Mouse (Mus musculus) brain, embryonic 18.5 days (tissue): ENCODE measurements around the gene 4930415O20Rik.

Experiments used
- DNase-seq: peaks from one replicate; pipeline ENCODE4 v3.0.0-alpha.2; 2012; ENCODE audit warnings: low read depth, low spot score

The 4930415O20Rik gene

DNA sequence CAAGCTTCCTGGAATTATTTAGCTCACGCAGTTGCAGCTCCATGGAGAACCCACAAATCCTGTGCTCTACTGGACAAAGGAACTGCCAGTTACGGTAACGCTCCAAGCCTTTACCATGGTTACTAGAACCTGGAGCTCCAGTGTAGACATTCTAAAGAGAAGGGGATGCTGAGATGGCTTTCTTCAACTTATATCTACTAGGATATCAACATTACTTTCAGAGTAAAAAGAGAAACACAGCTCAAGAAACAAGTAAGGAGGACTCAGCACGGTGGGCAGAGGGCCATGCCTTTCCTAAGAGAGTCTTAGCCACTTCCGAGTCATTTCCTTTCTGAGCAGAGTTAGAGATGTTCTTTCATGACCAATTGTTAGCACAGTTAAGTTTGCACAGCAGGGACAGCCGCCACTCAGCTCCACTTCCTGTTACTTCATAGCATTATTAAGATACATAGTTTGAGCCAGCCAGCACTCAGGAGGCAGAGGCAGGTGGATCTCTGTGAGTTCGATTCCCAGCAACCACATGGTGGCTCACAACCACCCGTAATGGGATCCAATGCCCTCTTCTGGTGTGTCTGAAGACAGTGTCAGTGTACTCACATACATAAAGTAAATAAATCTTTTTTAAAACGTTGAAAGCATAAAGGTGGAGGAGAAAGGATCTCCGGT, at the start of gene 4930415O20Rik, which contains the start of gene Ccnt1:
TSS of gene 4930415O20Rik (plus strand) at position 132 of the 666 bp plus-strand sequence.
TSS of gene Ccnt1 (minus strand) at position 51 of the 666 bp plus-strand sequence.
- no peak for DNase-seq

DNA sequence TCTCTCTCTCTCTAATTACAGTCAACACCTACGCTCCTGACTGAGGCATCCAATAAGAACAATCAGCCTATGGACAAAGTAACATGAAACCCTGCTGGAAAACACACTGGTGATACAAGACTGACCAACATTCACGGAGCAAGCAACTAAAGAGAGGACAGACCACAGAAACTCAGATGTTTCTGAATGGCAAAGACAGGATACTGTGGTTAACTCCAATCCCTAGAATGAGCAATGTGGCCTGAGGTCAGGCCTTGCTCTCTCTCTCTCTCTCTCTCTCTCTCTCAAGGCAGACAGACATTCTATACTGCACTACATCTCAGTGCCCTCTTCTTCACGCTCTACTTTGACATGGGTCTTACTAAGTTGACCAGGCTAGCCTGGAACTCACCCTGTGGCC, 49.6 kb upstream of the 4930415O20Rik start:
- no peak for DNase-seq

DNA sequence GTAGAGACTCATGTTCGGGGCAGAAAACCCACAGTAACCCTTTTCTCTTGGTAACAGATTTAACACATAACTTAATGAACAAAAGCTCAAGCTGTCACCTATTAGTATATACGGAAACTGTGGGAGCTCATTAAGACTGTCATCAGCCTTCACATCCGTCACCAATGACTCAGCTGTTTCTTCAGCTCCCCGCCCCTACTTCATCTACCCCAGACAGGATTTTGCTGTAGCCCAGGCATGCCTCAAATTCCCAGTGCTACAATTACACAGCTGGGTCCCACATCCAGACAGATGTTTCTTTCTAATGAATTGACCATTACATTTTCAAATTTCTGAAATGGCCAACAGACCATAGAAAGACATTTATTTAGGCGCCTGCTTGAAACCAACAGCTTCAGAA, 44.7 kb upstream of the 4930415O20Rik start:
- no peak for DNase-seq

DNA sequence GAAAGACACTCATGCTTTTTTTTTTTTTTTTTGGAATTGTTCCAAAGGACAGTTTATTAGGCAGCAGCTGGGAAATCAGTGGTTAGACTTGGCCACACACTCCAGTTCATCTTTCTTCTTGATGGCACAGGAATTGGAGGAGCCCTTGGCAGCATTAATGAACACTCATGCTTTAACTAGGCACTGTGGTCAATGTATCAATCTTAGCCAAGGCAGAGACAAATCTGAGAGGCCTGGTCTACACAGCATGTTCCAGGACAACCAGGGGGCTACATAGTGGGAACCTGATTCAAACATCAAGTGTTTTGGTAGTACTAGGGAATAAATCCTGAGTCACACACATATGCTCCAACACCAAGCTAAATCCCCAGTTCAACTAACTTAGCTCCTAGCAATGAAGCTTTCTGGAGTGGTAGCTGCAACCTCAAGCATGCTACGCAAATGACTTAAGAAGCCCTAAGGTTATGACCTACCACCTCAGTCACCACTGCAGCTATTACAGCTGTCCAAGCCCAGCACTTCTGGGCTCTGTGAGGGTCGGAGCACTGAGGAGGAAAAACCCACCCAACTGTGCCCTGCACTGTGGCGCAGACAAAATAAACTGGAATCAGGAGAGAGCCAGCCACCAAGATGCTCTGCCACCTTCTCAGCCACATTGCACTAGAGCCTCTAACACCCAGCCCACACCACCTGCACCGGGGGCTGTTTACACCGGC, 43.6 kb upstream of the 4930415O20Rik start:
- no peak for DNase-seq

DNA sequence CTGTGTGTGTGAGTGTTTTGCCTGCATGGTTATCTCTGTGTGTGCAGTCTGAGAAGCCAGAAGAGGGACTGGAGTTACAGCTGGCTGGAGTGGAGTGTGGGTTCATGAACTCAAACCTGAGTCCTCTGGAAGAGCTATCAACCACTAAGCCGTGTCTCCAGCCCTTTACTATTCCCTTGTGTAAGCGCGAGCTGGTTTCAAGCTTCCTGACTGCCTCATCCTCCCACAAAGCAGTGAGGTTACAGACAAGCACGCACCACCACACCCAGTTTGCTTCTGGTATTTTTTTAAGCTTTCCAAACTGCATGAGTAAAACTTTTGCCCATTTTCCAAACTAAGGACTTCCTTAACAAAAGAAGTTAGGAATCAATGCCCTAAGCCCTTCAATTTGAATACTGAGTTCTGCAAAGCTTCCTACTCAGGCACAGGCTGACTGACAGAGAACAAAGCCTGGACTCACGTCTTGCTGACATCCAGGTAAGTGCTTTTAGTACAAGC, 42.7 kb upstream of the 4930415O20Rik start:
- no peak for DNase-seq

DNA sequence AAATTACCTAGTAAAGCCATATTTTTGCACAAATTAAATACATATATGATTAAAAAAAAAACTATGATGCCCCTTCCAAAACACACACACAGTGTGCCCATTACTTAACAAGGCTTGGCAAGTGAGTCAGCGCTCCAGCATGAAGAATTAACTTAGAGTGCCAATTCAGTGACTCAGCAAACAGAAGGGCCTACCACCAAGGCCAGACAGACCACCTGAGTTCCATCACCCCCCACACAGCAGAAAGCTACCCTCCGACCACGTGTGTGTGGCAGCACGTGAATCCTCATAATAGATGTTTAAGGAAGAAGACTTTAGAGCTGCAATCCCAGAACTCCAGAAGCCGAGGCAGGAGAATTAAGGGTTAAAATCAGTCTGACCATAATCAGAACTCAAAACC, 38.5 kb upstream of the 4930415O20Rik start:
- DNase-seq = no peak

DNA sequence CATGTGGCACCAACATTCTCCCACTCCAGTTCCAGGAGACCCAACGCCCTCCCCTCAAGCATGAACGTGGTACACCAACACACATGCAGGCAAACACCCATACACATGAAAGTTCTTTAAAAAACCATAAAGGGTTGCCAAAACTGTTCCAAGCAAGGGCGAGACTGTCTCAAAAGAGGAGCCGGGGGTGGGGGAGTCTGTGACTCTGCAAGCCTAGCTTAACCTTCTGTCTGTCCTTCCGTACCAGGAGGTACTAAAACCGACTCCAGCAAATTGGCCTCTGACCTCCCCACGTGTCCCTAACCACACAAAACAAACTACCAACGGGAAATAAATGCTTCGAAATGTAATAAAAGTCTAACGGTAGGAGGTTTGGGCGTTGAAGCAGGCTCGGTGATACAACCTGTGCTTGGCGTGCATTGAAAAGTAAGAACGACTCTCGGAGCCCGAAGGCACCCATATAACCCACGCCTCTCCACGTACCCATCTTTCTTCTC, 37.7 kb upstream of the 4930415O20Rik start:
- no peak for DNase-seq

DNA sequence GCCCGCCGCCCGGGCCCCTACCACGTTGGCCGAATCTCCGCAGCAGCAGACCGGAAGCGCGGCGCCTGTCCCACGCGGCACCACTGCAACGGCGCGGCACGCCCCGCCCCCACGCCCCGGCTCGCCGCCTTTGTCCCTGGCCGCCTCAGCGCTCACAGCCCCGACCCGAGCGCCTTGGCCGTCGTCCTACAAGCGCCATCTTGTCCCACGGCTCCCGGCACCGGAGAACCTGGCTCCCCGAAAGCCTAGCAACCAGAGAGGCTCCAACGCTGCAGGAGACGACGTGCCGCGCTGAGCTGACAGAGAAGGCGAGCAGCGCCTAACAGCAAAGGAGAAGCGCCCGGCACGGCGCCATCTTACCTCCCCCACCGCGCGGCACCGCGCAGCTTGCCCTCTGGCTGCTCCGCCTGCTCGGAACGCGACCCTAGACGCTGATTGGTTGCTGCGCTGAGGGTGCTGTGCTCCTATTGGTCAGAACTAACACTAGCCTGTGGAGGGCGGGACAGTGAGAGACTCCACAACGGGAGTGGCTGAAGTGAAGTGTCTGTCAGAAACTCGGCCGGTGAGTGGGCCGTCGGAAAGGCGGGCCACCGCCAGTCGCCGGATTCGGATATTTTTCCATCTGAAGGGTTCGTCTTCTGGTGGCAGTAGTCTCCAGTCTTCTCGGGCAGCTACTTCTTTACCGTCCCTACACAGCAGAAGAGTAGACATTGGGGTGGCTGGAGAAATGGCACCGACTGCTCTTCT, 36.8 kb upstream of the 4930415O20Rik start, which contains the start of gene Kansl2:
TSS of gene Kansl2 (minus strand) at position 384 of the 747 bp plus-strand sequence.
- DNase-seq = peak; percentile 98

DNA sequence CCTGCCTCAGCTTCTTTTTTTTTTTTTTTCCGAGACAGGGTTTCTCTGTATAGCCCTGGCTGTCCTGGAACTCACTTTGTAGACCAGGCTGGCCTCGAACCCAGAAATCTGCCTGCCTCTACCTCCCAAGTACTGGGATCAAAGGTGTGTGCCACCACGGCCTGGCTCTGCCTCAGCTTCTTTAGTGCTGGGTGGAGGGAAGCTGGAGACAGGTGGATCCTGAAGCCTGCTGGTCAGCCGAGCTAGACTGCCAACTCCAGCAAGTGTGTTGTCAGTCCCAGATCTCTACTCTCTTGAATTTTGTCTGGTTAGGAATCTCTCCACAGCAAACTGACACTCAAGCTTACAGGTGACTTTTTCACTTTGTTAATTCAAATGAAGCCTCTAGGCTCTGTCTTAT, 34.9 kb upstream of the 4930415O20Rik start:
- DNase-seq = no peak

DNA sequence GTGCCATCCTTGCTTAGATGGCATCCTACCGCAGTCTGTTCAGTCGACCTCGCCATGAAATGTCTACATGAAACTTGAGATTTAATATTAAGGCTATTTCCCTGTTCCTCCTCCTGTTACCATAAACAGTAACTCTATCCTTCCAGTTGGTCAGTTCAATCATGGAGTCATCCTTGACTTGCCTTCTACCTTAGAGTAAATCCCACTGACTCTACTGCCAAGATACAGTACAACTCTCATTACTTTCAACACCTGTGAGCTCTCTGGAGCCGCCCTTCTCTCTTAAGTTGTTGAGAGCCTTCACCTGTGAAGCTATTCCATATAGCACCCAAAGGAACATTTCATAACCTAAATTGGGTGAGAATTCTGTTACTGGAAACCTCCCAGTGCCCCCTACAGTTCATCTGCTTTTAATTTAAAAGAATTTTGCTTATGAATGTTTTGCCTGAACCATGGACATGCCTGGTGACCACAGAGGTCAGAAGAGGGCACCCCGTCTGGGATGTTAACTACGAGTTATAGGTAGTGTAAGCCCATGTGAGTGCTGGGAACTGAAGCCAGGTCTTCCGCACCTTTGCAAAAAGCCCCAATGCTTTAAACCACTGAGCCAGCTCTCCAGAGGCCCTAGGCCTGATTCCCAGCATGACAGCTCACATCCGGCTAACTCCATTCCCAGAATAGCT, 33.8 kb upstream of the 4930415O20Rik start:
- no peak for DNase-seq

DNA sequence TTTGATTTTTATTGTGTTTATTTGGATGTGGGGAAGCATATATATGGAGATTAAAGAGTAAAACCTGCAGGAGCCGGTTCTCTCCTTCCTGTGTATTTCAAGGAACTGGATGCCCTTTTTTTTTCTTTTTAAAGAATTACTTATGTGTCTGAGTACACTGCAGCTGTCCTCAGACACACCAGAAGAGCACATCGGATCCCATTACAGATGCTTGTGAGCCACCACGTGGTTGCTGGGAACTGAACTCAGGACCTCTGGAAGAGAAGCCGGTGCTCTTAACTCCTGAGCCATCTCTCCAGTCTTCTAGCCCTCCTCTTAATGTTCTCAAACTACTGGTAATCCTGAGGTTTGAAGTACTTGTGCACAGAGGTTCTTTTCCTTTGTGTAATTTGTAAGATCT, 32.9 kb upstream of the 4930415O20Rik start:
- DNase-seq = no peak

DNA sequence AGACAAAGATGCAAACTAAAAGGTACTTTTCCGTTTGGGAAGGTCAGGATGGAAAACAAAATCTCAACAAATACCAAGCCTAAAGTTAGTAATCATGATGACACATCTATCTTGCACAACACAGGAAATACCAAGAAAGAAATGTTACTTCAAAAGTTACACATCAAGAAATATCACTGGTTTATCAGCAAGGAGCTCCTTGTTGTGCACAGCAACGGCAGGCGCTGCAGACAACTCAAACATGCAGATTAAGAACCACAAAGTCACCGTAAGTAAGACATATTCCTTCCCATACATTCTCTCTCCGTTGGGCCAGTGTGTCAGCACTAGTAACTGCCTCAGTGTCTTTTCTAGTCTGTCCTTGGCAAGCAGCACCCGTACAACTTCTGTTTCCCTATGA, 29.7 kb upstream of the 4930415O20Rik start:
- no peak for DNase-seq

DNA sequence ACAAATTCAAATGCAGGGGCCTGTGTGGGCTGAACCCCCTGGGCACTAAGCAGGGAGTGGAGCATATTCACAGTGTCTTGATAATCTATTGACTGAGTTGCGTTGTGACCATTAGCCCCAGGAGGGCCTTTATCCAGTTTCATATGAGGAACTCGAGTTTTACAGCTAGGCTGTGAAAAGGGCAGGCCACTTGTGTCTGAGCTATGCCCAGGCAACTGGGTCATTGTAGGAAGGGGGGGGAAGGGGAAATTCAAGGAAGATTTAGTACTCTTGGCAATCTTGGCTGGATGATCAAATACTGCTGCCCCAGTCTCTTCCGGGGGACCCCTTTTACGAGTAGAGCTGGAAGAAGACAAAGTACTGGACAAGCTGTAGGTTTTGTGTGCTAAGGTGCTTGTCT, 27.5 kb upstream of the 4930415O20Rik start:
- DNase-seq = no peak

DNA sequence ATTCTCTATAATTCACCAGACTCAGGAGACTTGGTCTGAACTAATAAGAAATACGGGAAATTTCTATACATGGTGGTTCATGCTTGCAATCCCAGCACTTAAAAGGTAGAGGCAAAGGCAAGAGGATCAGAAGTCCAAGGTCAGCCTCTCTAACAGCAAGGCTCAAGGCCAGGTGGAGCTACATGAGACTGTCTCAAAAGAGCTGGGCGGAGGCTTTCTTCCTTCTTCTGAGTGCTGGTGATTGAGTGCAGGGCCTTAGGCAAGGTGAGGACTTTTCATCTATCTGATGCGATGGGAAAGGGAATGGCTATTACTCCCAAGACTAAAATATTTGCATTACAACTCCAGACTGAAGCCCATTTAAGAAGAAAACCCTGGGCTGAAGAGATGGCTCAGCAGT, 25.7 kb upstream of the 4930415O20Rik start:
- DNase-seq = no peak

DNA sequence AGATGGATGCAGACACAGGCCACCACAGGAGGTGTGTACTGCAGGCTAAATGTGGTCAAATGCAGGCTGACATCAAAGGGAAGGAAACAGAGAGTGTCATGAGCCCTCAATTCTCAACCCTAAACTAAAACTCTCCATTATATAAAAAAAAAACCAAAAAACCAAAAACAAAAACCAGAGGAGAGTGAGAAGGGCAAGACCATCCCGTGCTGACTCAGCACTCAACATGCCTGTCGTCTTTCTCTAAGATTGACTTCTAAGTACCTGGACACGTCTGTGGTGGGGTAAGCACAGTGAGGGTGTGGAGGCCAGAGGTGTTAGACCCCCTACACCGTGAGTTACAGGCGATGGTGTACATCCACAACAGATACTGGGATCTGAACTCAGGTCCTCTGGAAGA, 24.0 kb upstream of the 4930415O20Rik start:
- DNase-seq = no peak

DNA sequence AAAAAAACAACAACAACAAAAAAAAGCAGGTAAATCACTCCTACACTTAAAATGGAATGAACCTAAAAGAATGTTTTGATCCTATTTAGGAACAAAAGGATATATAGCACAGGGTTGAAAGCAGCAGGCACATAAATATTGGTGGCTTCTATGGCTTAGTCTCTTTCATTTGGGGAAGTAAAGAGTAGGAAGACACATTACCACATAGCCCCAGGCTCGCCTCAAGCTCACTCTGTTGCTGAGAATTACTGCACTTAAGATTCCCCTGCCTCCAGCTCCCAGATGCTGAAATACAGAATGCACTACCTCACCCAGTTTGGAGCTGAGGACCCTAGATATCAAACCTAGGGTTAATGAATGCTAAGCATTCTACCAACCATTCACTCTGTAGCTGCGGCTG, 18.0 kb upstream of the 4930415O20Rik start:
- no peak for DNase-seq

DNA sequence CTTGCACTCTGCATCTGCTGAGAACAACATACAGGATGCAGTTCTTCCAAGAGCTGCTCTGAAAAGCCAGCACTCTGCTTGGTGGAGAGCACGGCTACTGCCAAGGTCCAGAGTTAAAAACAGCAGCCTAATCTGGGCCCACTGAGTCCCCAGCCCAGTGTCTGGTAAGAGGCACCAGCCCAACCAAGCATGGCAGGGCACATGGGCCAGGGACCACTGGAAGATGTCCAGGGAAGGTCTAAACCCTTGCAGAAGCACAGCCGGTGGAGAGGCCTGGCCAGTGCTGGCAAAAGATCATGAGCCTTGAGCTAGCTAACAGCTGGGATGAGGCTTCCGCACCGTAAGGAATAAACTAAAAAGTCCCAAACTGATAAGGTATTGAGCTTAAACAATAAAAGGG, 14.9 kb upstream of the 4930415O20Rik start:
- DNase-seq = no peak

DNA sequence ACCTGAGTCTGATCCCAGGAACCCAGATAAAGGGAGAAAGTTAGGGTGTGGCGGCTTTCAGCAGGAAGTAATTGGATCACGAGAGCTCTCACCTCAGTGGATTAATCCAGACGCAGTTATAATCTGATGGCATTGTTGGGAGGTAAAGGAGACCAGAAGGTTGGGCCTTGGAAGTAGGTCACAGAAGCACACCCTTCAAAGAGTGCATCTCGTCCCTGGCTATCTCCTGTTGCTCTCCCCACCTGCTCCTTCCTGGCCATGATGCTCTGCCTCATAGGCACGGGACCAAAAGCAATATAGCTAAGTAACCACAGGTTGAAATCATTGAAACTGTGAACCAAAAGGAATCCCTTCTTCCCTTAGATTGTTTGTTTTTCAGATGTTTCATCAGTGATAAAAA, 13.6 kb upstream of the 4930415O20Rik start:
- no peak for DNase-seq

DNA sequence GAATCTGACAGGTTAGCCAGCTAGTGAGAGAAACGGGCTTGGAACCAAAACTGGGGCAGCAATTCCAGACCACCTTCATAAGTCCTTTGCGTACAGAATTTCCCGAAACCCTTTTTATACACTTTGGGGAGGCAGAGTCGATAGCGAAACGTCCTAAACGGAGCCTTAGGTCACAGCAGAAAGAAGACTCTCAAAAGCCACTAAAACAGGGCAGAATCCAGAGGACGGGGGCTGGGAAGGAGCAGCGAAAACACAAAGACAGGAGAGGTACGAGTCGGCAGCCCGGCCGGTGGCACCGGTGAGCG, 3.9 kb upstream of the 4930415O20Rik start:
- DNase-seq = no peak

DNA sequence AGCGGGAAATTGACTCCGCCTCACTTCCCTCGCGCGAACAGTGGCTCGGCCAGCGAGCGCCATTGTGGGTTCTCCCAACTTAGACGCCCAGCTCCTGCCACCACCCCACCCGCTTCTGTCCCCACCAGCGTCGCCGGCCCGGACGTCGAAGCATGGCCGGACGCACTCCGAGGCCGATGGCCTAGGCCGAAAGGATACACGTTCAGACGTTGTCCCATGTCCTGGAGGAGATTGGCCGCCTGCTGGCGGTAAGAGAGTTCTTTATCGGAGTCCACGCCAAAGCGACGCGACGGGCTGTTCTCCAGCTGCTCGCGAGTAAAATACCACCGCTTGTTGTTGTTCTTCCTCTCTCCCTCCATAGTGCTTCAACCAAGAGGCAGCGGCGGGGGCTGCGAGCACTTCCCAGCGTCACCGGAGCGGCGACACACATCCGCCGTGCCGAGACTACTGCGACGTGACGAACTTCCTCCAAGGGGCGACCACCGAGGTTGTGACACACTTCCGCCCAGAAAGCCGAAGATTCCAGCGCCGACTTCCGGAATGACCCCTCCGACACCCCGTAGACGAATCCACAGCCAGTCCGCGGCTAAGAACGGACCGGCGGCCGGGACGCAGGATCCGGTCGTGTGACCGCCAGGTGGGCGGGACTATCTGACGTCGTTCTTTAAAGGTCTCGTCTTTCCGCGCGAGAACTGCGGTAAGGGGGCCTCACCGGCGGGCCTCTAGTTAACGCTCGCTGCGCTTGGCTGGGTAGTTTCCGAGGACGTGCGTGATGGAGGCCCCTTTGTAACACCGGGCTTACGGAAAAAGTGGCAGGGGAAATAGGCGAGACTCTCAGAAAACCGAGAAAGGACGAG, 3.3 kb upstream of the 4930415O20Rik start:
- DNase-seq = peak; percentile 98
